Mouse (Mus musculus) ES-Bruce4 (cell line): ENCODE results near the gene Sipa1l1. TPM values are rescaled to one million over a fixed set of nuclear protein-coding genes. Genes with fewer than 3 reads are reported as not detected.

Source experiments
- H3K27ac ChIP-seq: 2 replicates; pipeline ENCODE4 v1.5.1; 2012; ENCODE audit warnings: low read length, inconsistent platforms; ENCODE audit not compliant: insufficient read depth
- H3K27me3 ChIP-seq: 2 replicates; pipeline ENCODE4 v1.6.1; 2012; ENCODE audit warnings: mild to moderate bottlenecking, low read length, inconsistent platforms; ENCODE audit not compliant: control insufficient read depth, poor library complexity, insufficient read depth, severe bottlenecking
- H3K36me3 ChIP-seq: 2 replicates; pipeline ENCODE4 v1.6.1; 2012; ENCODE audit warnings: inconsistent platforms, mild to moderate bottlenecking, low read length, moderate library complexity; ENCODE audit not compliant: control insufficient read depth, poor library complexity, insufficient read depth, severe bottlenecking
- H3K4me1 ChIP-seq: one replicate; pipeline ENCODE4 v1.8.1; 2011; ENCODE audit warnings: low read length; ENCODE audit not compliant: control insufficient read depth, insufficient read depth
- H3K4me3 ChIP-seq: 2 replicates; pipeline ENCODE4 v1.5.1; 2011; ENCODE audit warnings: low read depth, mild to moderate bottlenecking, low read length
- H3K9ac ChIP-seq: 2 replicates; pipeline ENCODE4 v1.6.1; 2012; ENCODE audit warnings: low read depth, mild to moderate bottlenecking, inconsistent platforms; ENCODE audit not compliant: poor library complexity, severe bottlenecking
- H3K9me3 ChIP-seq: replicated peaks from 2 replicates; pipeline ENCODE4 v1.6.1; 2012; ENCODE audit warnings: mild to moderate bottlenecking, low read length, inconsistent platforms; ENCODE audit not compliant: control insufficient read depth, poor library complexity, insufficient read depth, severe bottlenecking
- CTCF ChIP-seq: IDR thresholded peaks from one replicate; pipeline ENCODE4 v1.8.1; 2011; ENCODE audit warnings: low read depth, low read length
- EP300 ChIP-seq: IDR thresholded peaks from 2 replicates; pipeline ENCODE4 v1.6.1; 2011; ENCODE audit warnings: low read depth, low read length; ENCODE audit not compliant: insufficient read depth
- POLR2A ChIP-seq: IDR thresholded peaks from one replicate; pipeline ENCODE4 v1.8.1; 2011; ENCODE audit warnings: low read length; ENCODE audit not compliant: insufficient read depth
- polyA plus RNA-seq: library from polyadenylated mRNA; stranded (reverse); fragments of >200 nt; gene quantifications from 2 replicates; pipeline ENCODE4 v1.2.4, GENCODE M21; 2011; ENCODE audit warnings: low read depth; ENCODE audit not compliant: missing spikeins, insufficient read depth, insufficient read length

Gene Sipa1l1
- 44.9 and 49.1 TPM in 2 replicates for polyA plus RNA-seq

GRCm38 (mm10) chr12:82168820-82169533 lies at the start of gene Sipa1l1:
Gene Sipa1l1 (plus strand): TSS chr12:82169320.
- Histone ChIP-seq H3K4me1 (peaks cover 3% of the 10 kb centered on the region), H3K36me3 (no peaks in the 10 kb centered on the region), H3K9me3 (no peaks in the 10 kb centered on the region), H3K9ac (peak within 1 kb of the TSS; percentile 97), H3K27me3 (no peaks in the 10 kb centered on the region), H3K4me3 (peak within 1 kb of the TSS; percentile 73), H3K27ac (peak within 1 kb of the TSS; percentile 26; the same call in 1 of the 2 replicates)
- TF ChIP-seq EP300, result no peak
- peak; percentile 46 for TF ChIP-seq POLR2A
- TF ChIP-seq CTCF, result no peak

GRCm38 (mm10) chr12:82121947-82122346 lies 47.2 kb upstream of the Sipa1l1 start:
- no peaks in the 10 kb centered on the region for H3K4me1 ChIP-seq
- H3K9ac ChIP-seq, result no peak overlapping the region
- no peak overlapping the region for H3K4me3 ChIP-seq
- no peaks in the 10 kb centered on the region for H3K9me3 ChIP-seq
- no peak overlapping the region for H3K27ac ChIP-seq
- no peaks in the 10 kb centered on the region for H3K36me3 ChIP-seq
- no peak for TF ChIP-seq POLR2A
- no peak for TF ChIP-seq EP300
- no peak for TF ChIP-seq CTCF
- H3K27me3 ChIP-seq, result no peaks in the 10 kb centered on the region

GRCm38 (mm10) chr12:82122450-82123249 lies 46.5 kb upstream of the Sipa1l1 start:
- H3K4me3 ChIP-seq, result no peak overlapping the region
- TF ChIP-seq POLR2A (no peak), EP300 (no peak), CTCF (no peak)
- no peak overlapping the region for H3K9ac ChIP-seq

GRCm38 (mm10) chr12:82126796-82127195 lies 42.3 kb upstream of the Sipa1l1 start:
- Histone ChIP-seq H3K4me3 (no peak overlapping the region), H3K4me1 (no peaks in the 10 kb centered on the region), H3K27me3 (no peaks in the 10 kb centered on the region), H3K9me3 (no peaks in the 10 kb centered on the region), H3K27ac (no peak overlapping the region), H3K9ac (no peak overlapping the region), H3K36me3 (no peaks in the 10 kb centered on the region)
- no peak for TF ChIP-seq CTCF
- TF ChIP-seq POLR2A, result no peak
- no peak for TF ChIP-seq EP300

More at GRCm38 (mm10) chr12:82122450-82123249, 46.5 kb upstream of the Sipa1l1 start:
- Histone ChIP-seq H3K36me3 (no peaks in the 10 kb centered on the region), H3K27ac (no peak overlapping the region), H3K4me1 (no peaks in the 10 kb centered on the region), H3K27me3 (no peaks in the 10 kb centered on the region), H3K9me3 (no peaks in the 10 kb centered on the region)

- Histone ChIP-seq H3K9me3 (no peaks in the 10 kb centered on the region), H3K9ac (no peak overlapping the region), H3K36me3 (no peaks in the 10 kb centered on the region), H3K4me3 (no peak overlapping the region), H3K27ac (no peak overlapping the region), H3K4me1 (no peaks in the 10 kb centered on the region), H3K27me3 (no peaks in the 10 kb centered on the region)
- TF ChIP-seq POLR2A, result no peak
- no peak for TF ChIP-seq EP300
- TF ChIP-seq CTCF, result no peak
Measured at GRCm38 (mm10) chr12:82139234-82140166, 29.6 kb upstream of the Sipa1l1 start.
